Mouse (Mus musculus) CH12.LX (cell line): ENCODE data around the gene Jun. TPM values are rescaled to one million over a fixed set of nuclear protein-coding genes. Genes with fewer than 3 reads are reported as not detected.

Experiments
- DNase-seq: peaks from one replicate; pipeline ENCODE4 v3.0.0-alpha.2; 2013; ENCODE audit errors: extremely low read depth
- H3K27ac ChIP-seq: 2 replicates; pipeline ENCODE4 v1.5.1; 2012; ENCODE audit warnings: low read depth, mild to moderate bottlenecking, control low read depth, moderate library complexity; ENCODE audit not compliant: insufficient read depth
- H3K27me3 ChIP-seq: replicated peaks from 2 replicates; pipeline ENCODE3; 2012; ENCODE audit warnings: inconsistent platforms
- H3K36me3 ChIP-seq, 2 experiments: replicated peaks in 1 of 2; 2 replicates each; pipeline versions ENCODE3 to v1.6.1; 2012; ENCODE audit warnings: inconsistent platforms in 1 of 2, low read length in 1 of 2, mild to moderate bottlenecking in 1 of 2, mixed read lengths in 1 of 2, moderate library complexity in 1 of 2; ENCODE audit not compliant: control insufficient read depth in 1 of 2, insufficient read depth in 1 of 2
- H3K4me1 ChIP-seq, 2 experiments: 2 replicates each; pipeline ENCODE4 v1.6.1; 2012; ENCODE audit warnings: inconsistent platforms in 1 of 2, moderate library complexity in 1 of 2; ENCODE audit not compliant: insufficient read depth in 2 of 2, control insufficient read depth in 1 of 2
- H3K4me2 ChIP-seq: 2 replicates; pipeline ENCODE4 v1.6.1; 2012; ENCODE audit warnings: low read depth, mild to moderate bottlenecking, control low read depth; ENCODE audit not compliant: poor library complexity, insufficient read depth, severe bottlenecking
- H3K4me3 ChIP-seq, 3 experiments: fragments of 150-350 bp in 1 of 3; sonication (generic) in 1 of 3; replicated peaks in 1 of 3; 2 replicates each; pipeline versions ENCODE3 to v1.5.1; 2011 to 2012; ENCODE audit warnings: low read depth in 2 of 3, low read length in 2 of 3, mild to moderate bottlenecking in 2 of 3, moderate library complexity in 2 of 3, control low read depth in 1 of 3, improper control_type of control experiment in 1 of 3, inconsistent platforms in 1 of 3, mixed read lengths in 1 of 3; ENCODE audit not compliant: poor library complexity in 1 of 3
- H3K79me2 ChIP-seq: replicated peaks from 2 replicates; pipeline ENCODE4 v1.6.1; 2012; ENCODE audit warnings: mild to moderate bottlenecking, moderate library complexity; ENCODE audit not compliant: control insufficient read depth, poor library complexity, insufficient read depth, severe bottlenecking; ENCODE audit errors: extremely low read depth
- H3K9ac ChIP-seq: 2 replicates; pipeline ENCODE4 v1.6.1; 2012; ENCODE audit warnings: low read depth, mild to moderate bottlenecking, control low read depth, moderate library complexity; ENCODE audit not compliant: insufficient read depth
- H3K9me3 ChIP-seq: replicated peaks from 2 replicates; pipeline ENCODE3; 2012; ENCODE audit warnings: low read length, inconsistent platforms, mixed read lengths
- CTCF ChIP-seq, 2 experiments: IDR thresholded peaks in 1 of 2; conservative IDR thresholded peaks in 1 of 2; 2 replicates each; pipeline ENCODE4 v1.5.1; 2011 to 2012; ENCODE audit warnings: low read depth in 2 of 2, low read length in 2 of 2, improper control_type of control experiment in 1 of 2, inconsistent platforms in 1 of 2, mild to moderate bottlenecking in 1 of 2, moderate library complexity in 1 of 2
- ELF1 ChIP-seq: IDR thresholded peaks from 2 replicates; pipeline ENCODE4 v1.6.1; 2014; ENCODE audit warnings: low read depth, mild to moderate bottlenecking, inconsistent platforms, low read length, improper control_type of control experiment
- EP300 ChIP-seq: IDR thresholded peaks from 2 replicates; pipeline ENCODE4 v1.6.1; 2011; ENCODE audit warnings: low read length, improper control_type of control experiment
- JUN ChIP-seq: IDR thresholded peaks from 2 replicates; pipeline ENCODE4 v1.6.1; 2011; ENCODE audit warnings: low read depth, mild to moderate bottlenecking, low read length, improper control_type of control experiment, moderate library complexity; ENCODE audit not compliant: insufficient read depth
- MAX ChIP-seq: IDR thresholded peaks from 2 replicates; pipeline ENCODE4 v1.6.1; 2011; ENCODE audit warnings: low read length, improper control_type of control experiment
- MAZ ChIP-seq: IDR thresholded peaks from 2 replicates; pipeline ENCODE4 v1.6.1; 2012; ENCODE audit warnings: low read depth, mild to moderate bottlenecking, inconsistent platforms, low read length, improper control_type of control experiment, moderate library complexity
- MXI1 ChIP-seq: IDR thresholded peaks from 2 replicates; pipeline ENCODE4 v1.6.1; 2011; ENCODE audit warnings: mild to moderate bottlenecking, low read depth, low read length, improper control_type of control experiment
- MYC ChIP-seq: IDR thresholded peaks from 2 replicates; pipeline ENCODE4 v1.6.1; 2011; ENCODE audit warnings: low read depth, mild to moderate bottlenecking, improper control_type of control experiment, low read length
- PAX5 ChIP-seq: IDR thresholded peaks from 2 replicates; pipeline ENCODE4 v1.6.1; 2012; ENCODE audit warnings: low read length, inconsistent platforms, mixed read lengths
- POLR2A ChIP-seq: IDR thresholded peaks from 2 replicates; pipeline ENCODE4 v1.6.1; 2011; ENCODE audit warnings: low read depth, mild to moderate bottlenecking, improper control_type of control experiment, low read length
- SMC3 ChIP-seq: IDR thresholded peaks from 2 replicates; pipeline ENCODE4 v1.6.1; 2011; ENCODE audit warnings: low read depth, low read length, improper control_type of control experiment
- USF1 ChIP-seq: IDR thresholded peaks from 2 replicates; pipeline ENCODE4 v1.6.1; 2014; ENCODE audit warnings: low read depth, mild to moderate bottlenecking, inconsistent platforms, low read length, improper control_type of control experiment
- ZC3H11A ChIP-seq: IDR thresholded peaks from 2 replicates; pipeline ENCODE4 v1.6.1; 2012; ENCODE audit warnings: low read depth, mild to moderate bottlenecking, inconsistent platforms, low read length, improper control_type of control experiment
- ZMIZ1 ChIP-seq: IDR thresholded peaks from 2 replicates; pipeline ENCODE4 v1.6.1; 2012; ENCODE audit warnings: low read depth, mild to moderate bottlenecking, inconsistent platforms, low read length, improper control_type of control experiment
- dilution Hi-C: fragments of 300-500 bp; cut with MboI; formaldehyde crosslinking; loops from 2 replicates; pipeline ENCODE4 v1.14.3; 2020; ENCODE audit warnings: low sequenced_read_pairs; ENCODE audit not compliant: extremely low pct_unique_long_range_greater_than_20kb, extremely low pct_ligation_motif_present
- in situ Hi-C: fragments of 300-500 bp; cut with MboI; formaldehyde crosslinking; loops from 3 replicates; pipeline ENCODE4 v1.14.3; 2019; ENCODE audit warnings: low sequenced_read_pairs, low pct_ligation_motif_present, low pct_unique_long_range_greater_than_20kb, mixed read lengths
- polyA plus RNA-seq: library from polyadenylated mRNA; unstranded; fragments of >175 nt; gene quantifications from 2 replicates; pipeline ENCODE4 v1.2.1, GENCODE M21; 2012; ENCODE audit warnings: low read depth; ENCODE audit not compliant: insufficient read length
- total RNA-seq, 2 experiments: library from RNA; depleted of rRNA; stranded (reverse); fragments of 300-350 nt in 1 of 2; fragments of >200 nt in 1 of 2; gene quantifications; 2 replicates each; pipeline ENCODE4 v1.2.3; 2012 to 2014

Jun gene
- total and polyA plus RNA-seq, 3 experiments: 7.2 to 15.0 (median 10.4) TPM

- no peaks in the 10 kb centered on the region for H3K9me3 ChIP-seq
- H3K79me2 ChIP-seq: no peaks in the 10 kb centered on the region
- no peaks in the 10 kb centered on the region for H3K27me3 ChIP-seq
- H3K27ac ChIP-seq: no peak overlapping the region
- no peak overlapping the region for H3K9ac ChIP-seq
- TF ChIP-seq ELF1 (no peak), USF1 (no peak)
- in situ Hi-C loops: loop anchor here (25.0 kb wide), 1 partner anchor 717 kb away; no protein-coding TSS in a partner anchor
- H3K4me1 ChIP-seq: 0 out of 4 replicates have a peak, but pooled peaks cover 0 to 2% of the 10 kb centered on the region in 2 experiments
- no peaks in the 10 kb centered on the region for H3K36me3 ChIP-seq
- dilution Hi-C loops: no loop called here
- no peak for DNase-seq
- no peak overlapping the region for H3K4me2 ChIP-seq
- no peak overlapping the region for H3K4me3 ChIP-seq
These were observed 31.8 kb downstream of the Jun start for GRCm38 (mm10) chr4:95020201-95020600.

- dilution Hi-C loops: no loop called here
- H3K27ac ChIP-seq: no peak overlapping the region
- H3K4me1 ChIP-seq: 0 out of 4 replicates have a peak, but pooled peaks cover 0 to 2% of the 10 kb centered on the region in 2 experiments
- H3K4me2 ChIP-seq: no peak overlapping the region
- DNase-seq: no peak
- no peaks in the 10 kb centered on the region for H3K27me3 ChIP-seq
- TF ChIP-seq ELF1: no peak
- TF ChIP-seq MAX: no peak
- no peak for TF ChIP-seq CTCF (conservative IDR thresholded peaks at IDR 0.05 in 1 of 2, IDR thresholded peaks at IDR 0.05 in 1 of 2; ENCODE audit: low read depth in 2 of 2, low read length in 2 of 2)
- no peak for TF ChIP-seq SMC3
- TF ChIP-seq ZC3H11A: no peak
- no peak for TF ChIP-seq EP300
- no peak for TF ChIP-seq ZMIZ1
- TF ChIP-seq MYC: no peak
- no peak for TF ChIP-seq JUN
- TF ChIP-seq MAZ: no peak
- TF ChIP-seq MXI1: no peak
- TF ChIP-seq POLR2A: no peak
- TF ChIP-seq, all 38 proteins: peak for 0
- H3K36me3 ChIP-seq: no peaks in the 10 kb centered on the region
- no peaks in the 10 kb centered on the region for H3K9me3 ChIP-seq
- H3K9ac ChIP-seq: no peak overlapping the region
- no peak overlapping the region for H3K4me3 ChIP-seq
- no peaks in the 10 kb centered on the region for H3K79me2 ChIP-seq
- in situ Hi-C loops: loop anchor here (25.0 kb wide), 1 partner anchor 719 kb away; no protein-coding TSS in a partner anchor
These were observed 33.8 kb downstream of the Jun start for GRCm38 (mm10) chr4:95018221-95018620.

- no peak for DNase-seq
- no peaks in the 10 kb centered on the region; a peak in 1 of 4 replicates for H3K4me1 ChIP-seq
- TF ChIP-seq PAX5 (no peak), MAX (no peak), POLR2A (no peak)
- H3K4me3 ChIP-seq: no peak overlapping the region
- no peaks in the 10 kb centered on the region for H3K27me3 ChIP-seq
- H3K27ac ChIP-seq: no peak overlapping the region
- no peaks in the 10 kb centered on the region for H3K36me3 ChIP-seq
- dilution Hi-C loops: no loop called here
- in situ Hi-C loops: loop anchor here (25.0 kb wide), 1 partner anchor 725 kb away; no protein-coding TSS in a partner anchor
- H3K9me3 ChIP-seq: peaks cover 2% of the 10 kb centered on the region
- no peaks in the 10 kb centered on the region for H3K79me2 ChIP-seq
- no peak overlapping the region for H3K9ac ChIP-seq
- no peak overlapping the region for H3K4me2 ChIP-seq
These were observed 39.3 kb downstream of the Jun start for GRCm38 (mm10) chr4:95012706-95013105.
